Mouse (Mus musculus) T-cell, adult 2 months (primary cell): Measurements from ENCODE around the gene Olfr868.

Source experiments
- DNase-seq: peaks from one replicate; pipeline ENCODE4 v3.0.0; 2022; ENCODE audit warnings: low spot score

Olfr868 gene

DNA sequence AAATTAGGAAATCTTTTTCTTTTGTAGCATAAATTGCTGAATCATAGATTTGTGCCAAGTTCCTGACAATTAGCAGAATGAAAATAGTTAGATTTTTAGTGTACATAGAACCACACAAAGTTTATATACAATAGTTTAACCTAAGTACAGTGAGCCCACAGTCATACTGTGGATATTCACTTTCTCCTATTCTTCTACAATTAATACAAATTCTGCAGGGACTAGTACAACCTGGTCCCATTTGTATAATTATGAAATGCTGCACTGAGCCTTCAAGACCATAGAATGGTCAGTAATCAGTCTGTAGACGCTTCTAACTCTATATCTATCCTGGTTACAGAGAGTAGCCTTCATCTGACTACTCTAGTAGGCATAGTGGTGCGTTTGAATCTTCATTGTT lies at the start of gene Olfr868:
Gene Olfr868 (plus strand): TSS at position 301 of the 400 bp plus-strand sequence.
- DNase-seq, result no peak

DNA sequence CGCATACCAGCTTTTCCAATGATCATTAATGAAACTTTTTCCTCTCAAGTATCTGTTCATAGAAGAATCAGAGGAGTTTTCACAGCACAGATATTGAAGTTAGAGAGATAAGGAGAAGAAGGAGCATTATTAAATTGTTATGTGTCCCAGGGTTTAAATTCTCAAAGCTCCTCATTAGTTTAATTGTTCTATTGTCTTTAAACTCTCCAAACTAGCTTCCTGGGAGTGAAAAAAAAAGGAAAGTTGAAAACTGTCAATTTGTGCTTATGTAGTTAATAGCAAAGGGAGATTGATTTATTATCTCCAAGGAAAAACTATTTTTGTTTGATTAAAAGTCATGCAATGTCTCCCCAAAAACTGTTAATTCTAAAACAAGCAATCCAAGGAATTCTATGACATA lies 41.0 kb upstream of the Olfr868 start, which contains the start of gene Olfr867:
Gene Olfr867 (minus strand): TSS at position 101 of the 400 bp plus-strand sequence.
- no peak for DNase-seq

DNA sequence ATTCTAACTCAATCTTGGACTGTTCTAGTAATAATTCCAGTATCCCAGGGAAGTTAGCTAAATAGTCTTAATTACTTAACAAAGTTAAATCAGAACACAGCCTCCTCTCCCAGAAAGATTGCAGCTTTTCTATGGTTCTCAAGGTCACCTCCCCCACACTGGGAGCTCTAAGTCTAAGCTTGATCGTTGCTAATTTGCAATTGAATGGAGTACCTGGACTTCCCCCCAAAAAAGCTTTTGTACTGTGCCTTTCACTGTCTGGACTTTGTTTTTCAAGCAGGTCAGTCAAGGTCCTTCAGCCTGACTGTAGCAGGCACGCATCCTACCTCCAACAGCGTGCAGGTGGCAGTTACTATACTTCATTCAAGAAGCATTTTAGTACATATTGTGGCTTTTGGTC lies 28.2 kb upstream of the Olfr868 start:
- no peak for DNase-seq

DNA sequence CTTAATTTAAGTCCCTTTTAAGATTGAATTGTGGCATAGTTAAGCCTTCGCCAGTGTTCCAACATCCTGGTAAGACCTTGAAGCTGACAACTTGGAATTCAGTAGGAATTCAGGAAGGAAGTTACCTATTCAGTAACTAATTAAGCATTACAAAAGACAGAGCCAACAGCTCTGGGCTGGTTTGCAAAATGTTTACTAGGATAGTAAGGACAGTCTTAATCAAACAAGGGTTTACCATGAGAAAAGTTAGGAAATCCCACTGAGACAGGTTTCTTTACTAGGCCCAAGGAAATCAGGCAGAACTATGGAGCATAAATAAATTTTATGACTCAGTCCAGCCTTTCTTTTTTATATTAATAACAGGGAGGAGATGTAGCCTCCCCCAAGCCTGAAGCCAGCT lies 27.1 kb upstream of the Olfr868 start:
- no peak for DNase-seq

DNA sequence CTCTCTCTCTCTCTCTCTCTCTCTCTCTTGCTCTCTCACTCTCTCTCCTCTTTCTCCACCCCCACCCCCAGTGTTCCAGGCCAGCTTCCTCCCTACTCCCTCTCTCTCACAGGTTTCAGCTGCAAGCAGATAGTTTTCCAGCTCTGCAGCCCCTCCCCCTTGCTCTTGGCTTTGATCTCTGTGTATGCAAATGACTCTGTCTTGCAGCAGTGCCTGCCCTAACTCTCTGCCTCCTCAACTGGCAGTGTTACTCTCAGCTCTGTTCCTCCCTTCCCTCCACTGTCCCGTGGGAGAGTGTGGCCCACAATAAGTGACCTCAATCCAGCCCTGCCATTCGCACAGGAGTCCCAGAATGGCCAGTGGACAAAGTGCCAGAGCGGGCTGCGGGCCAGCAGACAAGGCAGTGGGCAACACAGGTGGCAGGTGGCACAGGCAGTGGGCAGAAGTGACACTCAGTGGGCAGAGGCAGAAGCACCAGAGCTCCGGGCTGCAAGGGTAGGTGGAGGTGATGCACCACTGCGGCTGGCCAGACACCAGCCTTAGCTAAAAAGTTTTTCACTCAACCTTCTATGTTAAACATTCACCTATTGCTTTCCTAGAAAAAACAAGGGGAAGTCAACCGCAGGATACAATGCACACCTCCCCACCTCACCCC lies 24.8 kb upstream of the Olfr868 start:
- no peak for DNase-seq

- DNase-seq, result no peak
Observed at GRCm38 (mm10) chr9:20128709-20129108, 30.3 kb downstream of the Olfr868 start, which contains the start of gene Olfr869. Olfr869 (plus strand) TSS chr9:20129009.

DNA sequence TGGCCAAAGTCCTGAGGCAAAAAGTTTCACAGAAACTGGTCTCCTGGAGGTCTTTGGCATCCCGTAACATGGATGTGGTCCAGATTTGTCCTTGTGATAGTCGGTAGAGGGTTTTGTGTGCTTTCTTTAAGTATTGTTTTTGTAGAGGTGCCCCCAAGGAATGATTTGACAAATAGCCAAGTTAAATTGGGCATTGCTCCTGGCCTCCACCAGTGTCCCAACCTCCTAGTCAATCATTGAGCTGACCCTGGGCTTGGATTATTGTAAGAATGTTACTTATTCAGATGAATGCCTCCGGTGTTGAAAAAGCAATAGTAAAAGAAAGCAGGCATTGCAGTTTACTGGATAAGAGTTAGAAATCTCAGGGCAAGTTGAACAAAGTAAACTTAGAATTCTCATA lies 51.3 kb downstream of the Olfr868 start:
- no peak for DNase-seq
